Mouse (Mus musculus): ENCODE data around the gene Trp53rkb. TPM values are rescaled to one million over a fixed set of nuclear protein-coding genes. Genes with fewer than 3 reads are reported as not detected.
A peak's percentile ranks its signal among the peaks of the same experiment; 100 is the strongest.

The Trp53rkb gene
- polyA plus RNA-seq, 1 experiment from 2014 or later = 7.3 TPM

DNA sequence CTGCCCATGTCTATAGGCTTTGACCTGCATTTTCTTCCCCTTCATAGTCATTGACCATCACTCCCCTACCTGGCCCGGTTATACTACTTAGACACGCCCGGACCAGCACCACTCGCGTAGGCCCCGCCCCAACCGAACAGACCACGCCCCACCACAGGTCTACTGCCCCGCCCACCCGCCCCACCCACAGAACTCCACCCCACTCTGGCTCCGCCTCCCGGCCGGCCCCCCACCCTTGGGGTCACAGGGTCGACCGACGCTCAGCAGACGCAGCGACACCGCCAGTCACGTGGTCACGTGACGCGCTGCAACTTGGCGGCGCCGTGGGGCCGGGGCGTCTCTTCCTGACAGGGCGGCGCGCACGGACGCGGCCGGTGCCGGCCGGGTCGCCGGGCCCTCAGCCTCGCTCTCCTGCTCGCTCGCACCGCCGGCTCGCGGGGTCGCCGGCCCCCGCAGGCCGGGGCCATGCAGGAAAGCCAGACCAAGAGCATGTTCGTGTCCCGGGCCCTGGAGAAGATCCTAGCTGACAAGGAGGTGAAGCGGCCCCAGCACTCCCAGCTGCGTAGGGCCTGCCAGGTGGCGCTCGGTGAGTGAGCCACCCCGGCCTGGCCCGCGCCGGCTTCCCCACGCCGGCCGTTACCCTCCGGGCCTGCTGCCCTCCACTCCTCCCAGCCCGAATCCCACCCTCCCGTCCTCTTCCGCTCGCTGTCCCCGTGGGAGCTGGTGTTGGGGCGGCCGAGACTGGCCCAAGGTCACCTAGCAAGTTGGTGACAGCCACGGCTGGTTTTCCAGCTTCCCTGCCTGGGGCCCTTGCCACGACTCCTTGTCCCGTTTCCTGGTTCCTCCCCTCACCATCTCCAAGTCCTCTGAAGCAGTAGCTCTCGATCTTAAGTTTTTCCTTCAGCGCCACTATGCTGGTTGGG lies 13.2 kb downstream of the Trp53rkb start, which contains the start of gene Arfgef2:
Gene Arfgef2 (plus strand): TSS at position 339 of the 923 bp plus-strand sequence.
- H3K36me3 ChIP-seq (ENCODE audit: control insufficient read depth, insufficient read depth, low read length) = no peaks in the 10 kb centered on the region
- H3K9me3 ChIP-seq (ENCODE audit: control insufficient read depth, low read length) = no peaks in the 10 kb centered on the region
- peak within 1 kb of the TSS; percentile 85 for H3K4me3 ChIP-seq (ENCODE audit: low read length)
- no peaks in the 10 kb centered on the region for H3K27me3 ChIP-seq (replicated peaks; ENCODE audit: control insufficient read depth, insufficient read depth, low read length)
- peaks cover 12% of the 10 kb centered on the region for H3K4me1 ChIP-seq (ENCODE audit: control insufficient read depth, insufficient read depth, low read depth, low read length)
- peak; percentile 90 for ATAC-seq
- peak within 1 kb of the TSS; percentile 85 for H3K9ac ChIP-seq (ENCODE audit: low read depth, low read length)
- WGBS = under 1% methylated on average over 44 of the region's 76 CpGs
- H3K4me2 ChIP-seq (ENCODE audit: low read length) = peak within 1 kb of the TSS; percentile 74
- H3K27ac ChIP-seq (ENCODE audit: low read depth, low read length) = peak within 1 kb of the TSS; percentile 74; the same call in 1 of the 2 replicates

DNA sequence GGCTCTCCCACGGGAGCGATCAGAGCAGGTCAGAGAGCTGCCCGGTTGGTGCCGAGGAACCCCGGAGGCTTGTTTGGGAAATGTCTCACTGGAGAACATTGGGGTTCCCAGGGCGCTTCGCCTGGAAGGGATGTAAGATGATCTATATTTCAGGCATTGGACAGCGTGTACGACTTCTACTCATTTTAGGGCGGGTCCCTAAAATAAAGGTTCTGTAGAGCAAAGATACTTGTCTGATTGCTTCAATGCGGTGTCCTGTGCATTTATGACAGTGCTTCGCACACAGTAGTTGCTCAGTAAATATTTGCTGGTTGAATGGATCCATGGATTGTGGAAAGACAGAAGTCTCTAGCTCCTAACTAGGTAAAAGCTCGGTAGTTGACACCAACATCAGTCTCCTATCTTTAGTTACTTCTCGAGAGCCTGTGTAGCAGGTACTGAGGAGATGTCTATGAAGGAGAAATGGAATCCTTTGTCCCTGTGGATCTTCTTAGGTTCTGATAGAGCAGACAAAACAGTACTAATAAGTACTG lies 13.9 kb downstream of the Trp53rkb start:
- peak overlapping the region; percentile 74; the same call in 1 of the 2 replicates for H3K27ac ChIP-seq (ENCODE audit: low read depth, low read length)
- H3K4me2 ChIP-seq (ENCODE audit: low read length) = peak overlapping the region; percentile 74
- no peaks in the 10 kb centered on the region for H3K27me3 ChIP-seq (replicated peaks; ENCODE audit: control insufficient read depth, insufficient read depth, low read length)
- peak overlapping the region; percentile 85 for H3K4me3 ChIP-seq (ENCODE audit: low read length)
- H3K9ac ChIP-seq (ENCODE audit: low read depth, low read length) = peak overlapping the region; percentile 85
- 26% methylated on average over 14 of the region's 14 CpGs for WGBS
- no peaks in the 10 kb centered on the region for H3K9me3 ChIP-seq (ENCODE audit: control insufficient read depth, low read length)
- ATAC-seq = no peak
- H3K36me3 ChIP-seq (ENCODE audit: control insufficient read depth, insufficient read depth, low read length) = no peaks in the 10 kb centered on the region
- peaks cover 12% of the 10 kb centered on the region for H3K4me1 ChIP-seq (ENCODE audit: control insufficient read depth, insufficient read depth, low read depth, low read length)

DNA sequence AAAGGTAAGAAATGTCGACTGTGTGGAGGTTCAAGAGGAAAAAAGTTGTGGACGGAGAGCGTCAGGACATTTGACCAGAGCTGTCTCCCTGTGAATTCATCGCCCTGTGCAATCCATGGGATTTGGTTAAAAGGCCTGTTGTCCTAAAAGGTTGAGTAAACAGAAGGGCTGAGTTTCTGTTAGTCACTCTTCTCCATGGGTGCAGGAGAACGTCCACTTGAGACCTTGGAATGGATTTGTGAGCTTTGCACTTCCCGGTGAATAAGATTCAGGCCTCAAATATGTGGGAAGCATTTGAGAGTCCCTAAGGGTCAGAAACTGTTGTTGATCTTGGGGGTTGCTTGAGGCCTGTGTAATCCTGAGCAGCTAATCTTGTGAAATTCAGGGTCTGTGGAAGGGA lies 14.5 kb downstream of the Trp53rkb start:
- Histone ChIP-seq H3K27me3 (replicated peaks; ENCODE audit: control insufficient read depth, insufficient read depth, low read length) (no peaks in the 10 kb centered on the region), H3K9me3 (ENCODE audit: control insufficient read depth, low read length) (no peaks in the 10 kb centered on the region), H3K27ac (ENCODE audit: low read depth, low read length) (no peak overlapping the region), H3K36me3 (ENCODE audit: control insufficient read depth, insufficient read depth, low read length) (no peaks in the 10 kb centered on the region), H3K9ac (ENCODE audit: low read depth, low read length) (no peak overlapping the region), H3K4me1 (ENCODE audit: control insufficient read depth, insufficient read depth, low read depth, low read length) (peaks cover 12% of the 10 kb centered on the region), H3K4me3 (ENCODE audit: low read length) (peak overlapping the region; percentile 85; the same call in 1 of the 2 replicates), H3K4me2 (ENCODE audit: low read length) (peak overlapping the region; percentile 74)
- ATAC-seq = no peak
- 85% methylated on average over 6 of the region's 6 CpGs for WGBS

- Histone ChIP-seq H3K27me3 (replicated peaks; ENCODE audit: control insufficient read depth, insufficient read depth, low read length) (no peaks in the 10 kb centered on the region), H3K9me3 (ENCODE audit: control insufficient read depth, low read length) (no peaks in the 10 kb centered on the region), H3K36me3 (ENCODE audit: control insufficient read depth, insufficient read depth, low read length) (no peaks in the 10 kb centered on the region), H3K9ac (ENCODE audit: low read depth, low read length) (no peak overlapping the region), H3K4me3 (ENCODE audit: low read length) (no peak overlapping the region), H3K4me2 (ENCODE audit: low read length) (no peak overlapping the region), H3K4me1 (ENCODE audit: control insufficient read depth, insufficient read depth, low read depth, low read length) (peaks cover 12% of the 10 kb centered on the region), H3K27ac (ENCODE audit: low read depth, low read length) (no peak overlapping the region)
- no peak for ATAC-seq
- 91% methylated on average over 5 of the region's 5 CpGs for WGBS
Observed at GRCm38 (mm10) chr2:166809499-166809898, 17.2 kb downstream of the Trp53rkb start.

GRCm38 (mm10) chr2:166810821-166811220 lies 18.5 kb downstream of the Trp53rkb start:
- H3K4me2 ChIP-seq (ENCODE audit: low read length) = no peak overlapping the region
- H3K4me3 ChIP-seq (ENCODE audit: low read length) = no peak overlapping the region
- no peak for ATAC-seq
- H3K27me3 ChIP-seq (replicated peaks; ENCODE audit: control insufficient read depth, insufficient read depth, low read length) = no peaks in the 10 kb centered on the region
- WGBS = 73% methylated on average over 10 of the region's 10 CpGs
- no peak overlapping the region for H3K27ac ChIP-seq (ENCODE audit: low read depth, low read length)
- H3K4me1 ChIP-seq (ENCODE audit: control insufficient read depth, insufficient read depth, low read depth, low read length) = peaks cover 12% of the 10 kb centered on the region
- no peak overlapping the region for H3K9ac ChIP-seq (ENCODE audit: low read depth, low read length)
- no peaks in the 10 kb centered on the region for H3K9me3 ChIP-seq (ENCODE audit: control insufficient read depth, low read length)
- H3K36me3 ChIP-seq (ENCODE audit: control insufficient read depth, insufficient read depth, low read length) = no peaks in the 10 kb centered on the region

- H3K27me3 ChIP-seq (replicated peaks; ENCODE audit: control insufficient read depth, insufficient read depth, low read length) = no peaks in the 10 kb centered on the region
- no peaks in the 10 kb centered on the region; the same call in 1 of the 2 replicates for H3K4me1 ChIP-seq (ENCODE audit: control insufficient read depth, insufficient read depth, low read depth, low read length)
- ATAC-seq = no peak
- H3K27ac ChIP-seq (ENCODE audit: low read depth, low read length) = no peak overlapping the region
- no peak overlapping the region for H3K4me3 ChIP-seq (ENCODE audit: low read length)
- H3K36me3 ChIP-seq (ENCODE audit: control insufficient read depth, insufficient read depth, low read length) = peaks cover 3% of the 10 kb centered on the region; the same call in 1 of the 2 replicates
- H3K4me2 ChIP-seq (ENCODE audit: low read length) = no peak overlapping the region
- H3K9ac ChIP-seq (ENCODE audit: low read depth, low read length) = no peak overlapping the region
- WGBS = 72% methylated on average over 9 of the region's 9 CpGs
- H3K9me3 ChIP-seq (ENCODE audit: control insufficient read depth, low read length) = no peaks in the 10 kb centered on the region
Observed at GRCm38 (mm10) chr2:166818463-166819143, 26.3 kb downstream of the Trp53rkb start.

DNA sequence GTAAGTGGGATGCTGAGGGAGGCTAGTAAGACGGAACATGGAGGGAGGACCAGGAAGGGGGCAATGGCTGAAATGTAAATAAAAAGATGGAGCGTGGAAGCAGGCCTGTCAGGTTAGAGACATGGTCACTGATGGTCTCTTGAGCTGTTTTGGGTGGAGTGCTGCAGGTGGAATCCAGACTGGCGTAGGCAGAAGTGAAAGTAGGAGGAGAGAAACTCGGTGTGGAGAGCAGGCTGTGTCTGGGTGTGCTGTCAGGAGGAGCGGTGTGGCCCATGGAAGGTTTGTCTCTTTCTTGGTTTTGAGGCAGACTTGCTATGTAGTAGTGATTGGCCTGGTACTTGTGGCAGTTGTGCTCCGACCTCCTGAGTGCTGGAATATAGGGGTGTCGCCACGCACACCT lies 27.5 kb downstream of the Trp53rkb start:
- Histone ChIP-seq H3K27ac (ENCODE audit: low read depth, low read length) (no peak overlapping the region), H3K9ac (ENCODE audit: low read depth, low read length) (no peak overlapping the region), H3K36me3 (ENCODE audit: control insufficient read depth, insufficient read depth, low read length) (peaks cover 3% of the 10 kb centered on the region; the same call in 1 of the 2 replicates), H3K4me3 (ENCODE audit: low read length) (no peak overlapping the region), H3K27me3 (replicated peaks; ENCODE audit: control insufficient read depth, insufficient read depth, low read length) (no peaks in the 10 kb centered on the region), H3K4me1 (ENCODE audit: control insufficient read depth, insufficient read depth, low read depth, low read length) (no peaks in the 10 kb centered on the region; the same call in 1 of the 2 replicates), H3K9me3 (ENCODE audit: control insufficient read depth, low read length) (no peaks in the 10 kb centered on the region), H3K4me2 (ENCODE audit: low read length) (no peak overlapping the region)
- WGBS = 92% methylated on average over 8 of the region's 8 CpGs
- no peak for ATAC-seq

- H3K27ac ChIP-seq (ENCODE audit: low read depth, low read length) = no peak overlapping the region
- no peak; the same call in 1 of the 2 replicates for ATAC-seq
- WGBS = 78% methylated on average over 2 of the region's 2 CpGs
Observed at GRCm38 (mm10) chr2:166820844-166821243, 28.5 kb downstream of the Trp53rkb start.

More at GRCm38 (mm10) chr2:166820844-166821243, 28.5 kb downstream of the Trp53rkb start:
- Histone ChIP-seq H3K4me3 (ENCODE audit: low read length) (no peak overlapping the region), H3K36me3 (ENCODE audit: control insufficient read depth, insufficient read depth, low read length) (peaks cover 3% of the 10 kb centered on the region; the same call in 1 of the 2 replicates), H3K9me3 (ENCODE audit: control insufficient read depth, low read length) (no peaks in the 10 kb centered on the region), H3K4me2 (ENCODE audit: low read length) (no peak overlapping the region), H3K9ac (ENCODE audit: low read depth, low read length) (no peak overlapping the region), H3K27me3 (replicated peaks; ENCODE audit: control insufficient read depth, insufficient read depth, low read length) (no peaks in the 10 kb centered on the region), H3K4me1 (ENCODE audit: control insufficient read depth, insufficient read depth, low read depth, low read length) (no peaks in the 10 kb centered on the region; the same call in 1 of the 2 replicates)

Measured in hindbrain, embryonic 16.5 days (tissue).